Mouse (Mus musculus): ENCODE data around the gene Krt42. TPM values are rescaled to one million over a fixed set of nuclear protein-coding genes. Genes with fewer than 3 reads are reported as not detected.
"Not testable (repeated sequence)": the region's sequence is repeated elsewhere in the genome, so short reads cannot be mapped to it uniquely, and the experiment has no call there.

Gene Krt42
- polyA plus RNA-seq, 1 experiment, result not detected

GRCm38 (mm10) chr11:100312096-100312679, 42.5 kb upstream of the Krt42 start:
- Histone ChIP-seq H3K4me2 (ENCODE audit: low read depth) (peak overlapping the region; percentile 27), H3K27me3 (ENCODE audit: control insufficient read depth, insufficient read depth, insufficient read length) (peaks cover 4% of the 10 kb centered on the region), H3K4me3 (no peak overlapping the region), H3ac (ENCODE audit: control insufficient read depth, insufficient read length) (no peak overlapping the region), H3K36me3 (ENCODE audit: control insufficient read depth, insufficient read depth) (no peaks in the 10 kb centered on the region), H3K79me2 (ENCODE audit: control insufficient read depth, insufficient read depth) (no peaks in the 10 kb centered on the region)
- TF ChIP-seq TCF12 (IDR thresholded peaks at IDR 0.05; ENCODE audit: insufficient read depth, poor library complexity, severe bottlenecking) (no peak), TCF3 (IDR thresholded peaks at IDR 0.05; ENCODE audit: insufficient read length, low read depth) (no peak), MYOD1 (IDR thresholded peaks at IDR 0.05; ENCODE audit: control insufficient read depth in 1 of 3, insufficient read length in 2 of 3, low read depth in 2 of 3) (no peak), REST (IDR thresholded peaks at IDR 0.05; ENCODE audit: insufficient read depth, insufficient read length) (no peak), CEBPB (IDR thresholded peaks at IDR 0.05; ENCODE audit: insufficient read depth, poor library complexity, severe bottlenecking) (no peak), USF1 (IDR thresholded peaks at IDR 0.05; ENCODE audit: low read depth) (no peak), MYOG (IDR thresholded peaks at IDR 0.05; ENCODE audit: control insufficient read depth in 1 of 3, insufficient read depth in 1 of 3, insufficient read length in 2 of 3, low read depth in 2 of 3) (no peak), POLR2AphosphoS2 (IDR thresholded peaks at IDR 0.05; ENCODE audit: insufficient read length, low read depth) (no peak)

GRCm38 (mm10) chr11:100311656-100312055, 42.0 kb upstream of the Krt42 start:
- Histone ChIP-seq H3K79me2 (ENCODE audit: control insufficient read depth, insufficient read depth) (no peaks in the 10 kb centered on the region), H3K36me3 (ENCODE audit: control insufficient read depth, insufficient read depth) (no peaks in the 10 kb centered on the region), H3K27me3 (ENCODE audit: control insufficient read depth, insufficient read depth, insufficient read length) (peaks cover 4% of the 10 kb centered on the region), H3ac (ENCODE audit: control insufficient read depth, insufficient read length) (no peak overlapping the region), H3K4me3 (no peak overlapping the region), H3K4me2 (ENCODE audit: low read depth) (no peak overlapping the region)
- TF ChIP-seq USF1 (IDR thresholded peaks at IDR 0.05; ENCODE audit: low read depth) (no peak), MAX (IDR thresholded peaks at IDR 0.05; ENCODE audit: low read depth) (no peak), REST (IDR thresholded peaks at IDR 0.05; ENCODE audit: insufficient read depth, insufficient read length) (no peak), MYOG (IDR thresholded peaks at IDR 0.05; ENCODE audit: control insufficient read depth in 1 of 3, insufficient read depth in 1 of 3, insufficient read length in 2 of 3, low read depth in 2 of 3) (no peak), POLR2A (IDR thresholded peaks at IDR 0.05; ENCODE audit: insufficient read length, low read depth) (no peak), TCF12 (IDR thresholded peaks at IDR 0.05; ENCODE audit: insufficient read depth, poor library complexity, severe bottlenecking) (no peak), MYOD1 (IDR thresholded peaks at IDR 0.05; ENCODE audit: control insufficient read depth in 1 of 3, insufficient read length in 2 of 3, low read depth in 2 of 3) (no peak), POLR2AphosphoS2 (IDR thresholded peaks at IDR 0.05; ENCODE audit: insufficient read length, low read depth) (no peak), TCF3 (IDR thresholded peaks at IDR 0.05; ENCODE audit: insufficient read length, low read depth) (no peak), E2F4 (IDR thresholded peaks at IDR 0.05; ENCODE audit: insufficient read depth) (no peak), SRF (IDR thresholded peaks at IDR 0.05; ENCODE audit: control insufficient read depth, insufficient read length, low read depth) (no peak), CEBPB (IDR thresholded peaks at IDR 0.05; ENCODE audit: insufficient read depth, poor library complexity, severe bottlenecking) (no peak)

DNA sequence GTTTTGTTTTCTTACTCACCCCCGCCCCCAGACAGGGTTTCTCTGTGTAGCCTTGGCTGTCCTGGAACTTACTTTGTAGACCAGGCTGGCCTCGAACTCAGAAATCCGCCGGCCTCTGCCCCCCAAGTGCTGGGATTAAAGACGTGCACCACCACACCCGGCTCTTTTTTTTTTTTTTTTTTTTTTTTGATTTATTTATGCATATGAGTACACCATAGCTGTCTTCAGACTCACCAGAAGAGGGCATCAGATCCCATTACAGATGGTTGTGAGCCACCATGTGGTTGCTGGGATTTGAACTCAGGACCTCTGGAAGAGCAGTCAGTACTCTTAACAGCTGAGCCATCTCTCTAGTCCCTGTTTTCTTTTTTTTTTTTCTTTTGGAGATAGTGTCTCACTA, 39.0 kb upstream of the Krt42 start:
- not testable (repeated sequence) for H3K4me2 ChIP-seq (ENCODE audit: low read depth); H3K4me3 ChIP-seq; H3K27me3 ChIP-seq (ENCODE audit: control insufficient read depth, insufficient read depth, insufficient read length); H3K79me2 ChIP-seq (ENCODE audit: control insufficient read depth, insufficient read depth); H3K36me3 ChIP-seq (ENCODE audit: control insufficient read depth, insufficient read depth); H3ac ChIP-seq (ENCODE audit: control insufficient read depth, insufficient read length)

GRCm38 (mm10) chr11:100307900-100308299, 38.2 kb upstream of the Krt42 start:
- H3K79me2 ChIP-seq (ENCODE audit: control insufficient read depth, insufficient read depth), result no peaks in the 10 kb centered on the region
- no peak for TF ChIP-seq POLR2AphosphoS2 (IDR thresholded peaks at IDR 0.05; ENCODE audit: insufficient read length, low read depth)
- TF ChIP-seq TCF3 (IDR thresholded peaks at IDR 0.05; ENCODE audit: insufficient read length, low read depth), result no peak
- no peak for TF ChIP-seq SRF (IDR thresholded peaks at IDR 0.05; ENCODE audit: control insufficient read depth, insufficient read length, low read depth)
- no peak for TF ChIP-seq MYOG (IDR thresholded peaks at IDR 0.05; ENCODE audit: control insufficient read depth in 1 of 3, insufficient read depth in 1 of 3, insufficient read length in 2 of 3, low read depth in 2 of 3)
- no peak for TF ChIP-seq TCF12 (IDR thresholded peaks at IDR 0.05; ENCODE audit: insufficient read depth, poor library complexity, severe bottlenecking)
- TF ChIP-seq REST (IDR thresholded peaks at IDR 0.05; ENCODE audit: insufficient read depth, insufficient read length), result no peak
- no peak for TF ChIP-seq POLR2A (IDR thresholded peaks at IDR 0.05; ENCODE audit: insufficient read length, low read depth)
- no peak for TF ChIP-seq E2F4 (IDR thresholded peaks at IDR 0.05; ENCODE audit: insufficient read depth)
- TF ChIP-seq MYOD1 (IDR thresholded peaks at IDR 0.05; ENCODE audit: control insufficient read depth in 1 of 3, insufficient read length in 2 of 3, low read depth in 2 of 3), result no peak
- TF ChIP-seq USF1 (IDR thresholded peaks at IDR 0.05; ENCODE audit: low read depth), result no peak
- no peak for TF ChIP-seq MAX (IDR thresholded peaks at IDR 0.05; ENCODE audit: low read depth)
- TF ChIP-seq CEBPB (IDR thresholded peaks at IDR 0.05; ENCODE audit: insufficient read depth, poor library complexity, severe bottlenecking), result no peak
- H3K4me3 ChIP-seq, result no peak overlapping the region

GRCm38 (mm10) chr11:100301292-100301691, 31.6 kb upstream of the Krt42 start:
- no peaks in the 10 kb centered on the region for H3K79me2 ChIP-seq (ENCODE audit: control insufficient read depth, insufficient read depth)
- no peak overlapping the region for H3K4me3 ChIP-seq
- no peak overlapping the region for H3K4me2 ChIP-seq (ENCODE audit: low read depth)
- no peak overlapping the region for H3ac ChIP-seq (ENCODE audit: control insufficient read depth, insufficient read length)
- H3K27me3 ChIP-seq (ENCODE audit: control insufficient read depth, insufficient read depth, insufficient read length), result no peaks in the 10 kb centered on the region
- TF ChIP-seq CEBPB (IDR thresholded peaks at IDR 0.05; ENCODE audit: insufficient read depth, poor library complexity, severe bottlenecking) (0 out of 2 replicates have a peak, but pooled peaks have one; percentile 45), TCF12 (IDR thresholded peaks at IDR 0.05; ENCODE audit: insufficient read depth, poor library complexity, severe bottlenecking) (no peak)
- no peaks in the 10 kb centered on the region for H3K36me3 ChIP-seq (ENCODE audit: control insufficient read depth, insufficient read depth)

More at GRCm38 (mm10) chr11:100307900-100308299, 38.2 kb upstream of the Krt42 start:
- H3K36me3 ChIP-seq (ENCODE audit: control insufficient read depth, insufficient read depth), result no peaks in the 10 kb centered on the region
- no peak overlapping the region for H3ac ChIP-seq (ENCODE audit: control insufficient read depth, insufficient read length)
- no peaks in the 10 kb centered on the region for H3K27me3 ChIP-seq (ENCODE audit: control insufficient read depth, insufficient read depth, insufficient read length)
- H3K4me2 ChIP-seq (ENCODE audit: low read depth), result no peak overlapping the region

Data from myocyte (in vitro differentiated cells).